Mouse (Mus musculus): ENCODE data around the gene Ccnjl.

Gene Ccnjl

GRCm38 (mm10) chr11:43626300-43626926, 97.8 kb downstream of the Ccnjl start:
- no peak for DNase-seq (ENCODE audit: low read depth)

DNA sequence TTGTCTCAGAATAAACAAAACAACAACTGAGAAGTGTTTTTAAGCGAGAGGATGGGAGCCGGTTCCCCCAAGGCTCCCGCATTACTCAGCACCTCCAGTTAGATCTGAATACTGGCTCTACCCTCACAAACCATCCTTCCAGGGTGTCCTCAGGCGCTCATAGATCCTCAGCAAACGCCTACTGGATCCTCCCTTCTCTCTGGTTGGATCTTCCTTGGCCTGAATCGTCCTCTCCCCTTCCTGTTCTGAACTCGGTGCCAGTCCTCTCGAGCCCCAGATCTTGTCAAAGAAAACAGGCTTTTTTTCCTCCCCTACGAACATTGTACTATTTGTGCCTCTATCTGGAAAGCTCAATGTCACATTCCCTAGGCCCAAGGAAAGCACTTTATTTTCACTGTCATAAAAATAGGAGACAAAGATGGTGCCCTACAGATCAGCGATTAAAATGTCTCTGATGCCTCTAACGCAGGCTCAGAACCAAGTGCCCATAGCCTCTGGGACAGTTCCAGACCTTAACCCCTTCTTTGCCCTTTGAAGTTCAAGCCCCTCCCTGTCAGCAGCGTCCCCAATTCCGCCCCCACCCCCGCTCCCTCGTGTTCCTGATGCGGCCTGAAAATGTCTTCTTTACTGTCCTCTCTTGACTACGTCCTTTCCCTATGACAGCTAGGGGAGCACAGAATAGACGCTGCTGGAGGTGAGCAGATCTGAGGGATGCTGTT, 98.5 kb downstream of the Ccnjl start:
- DNase-seq (ENCODE audit: low read depth): no peak

GRCm38 (mm10) chr11:43631645-43632044, 103.1 kb downstream of the Ccnjl start:
- DNase-seq (ENCODE audit: low read depth): no peak

- no peak for DNase-seq (ENCODE audit: low read depth)
These were observed 104.0 kb downstream of the Ccnjl start for GRCm38 (mm10) chr11:43632566-43632965.

- DNase-seq (ENCODE audit: low read depth): no peak
These were observed 104.6 kb downstream of the Ccnjl start for GRCm38 (mm10) chr11:43633165-43633564.

- DNase-seq (ENCODE audit: low read depth): no peak
These were observed 105.2 kb downstream of the Ccnjl start for GRCm38 (mm10) chr11:43633658-43634401.

Measured in naive thymus-derived CD4-positive, alpha-beta T cell, adult 2 months (primary cell).